Mouse (Mus musculus): ENCODE measurements at regions not wholly inside any gene's neighbourhood (a gene's known extent, or its start where the extent isn't known, plus 50 kb on each side); places are given as distances from the start of the nearest gene placed in this dataset.

DNA sequence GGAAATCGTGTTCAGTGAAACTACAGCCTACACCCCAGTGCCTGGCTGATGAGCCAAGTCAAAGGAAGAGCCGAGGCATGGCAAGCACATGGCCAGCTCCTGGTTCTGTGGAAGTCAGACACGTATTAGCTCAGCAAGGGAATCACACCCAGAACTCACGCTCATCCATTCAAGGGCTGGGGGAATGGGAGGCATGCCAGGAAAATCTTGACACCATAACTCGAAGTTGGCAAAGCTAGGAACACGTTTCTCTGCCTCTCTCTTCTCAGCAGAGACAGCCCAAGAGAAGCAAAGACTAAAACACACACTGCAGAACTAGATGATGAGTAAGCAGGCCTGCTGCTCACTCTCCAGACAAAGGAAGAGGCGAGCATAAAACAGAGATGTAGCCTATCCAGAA lies 53.5 kb upstream of the Ypel5 start:
- DNase-seq: no peak

DNA sequence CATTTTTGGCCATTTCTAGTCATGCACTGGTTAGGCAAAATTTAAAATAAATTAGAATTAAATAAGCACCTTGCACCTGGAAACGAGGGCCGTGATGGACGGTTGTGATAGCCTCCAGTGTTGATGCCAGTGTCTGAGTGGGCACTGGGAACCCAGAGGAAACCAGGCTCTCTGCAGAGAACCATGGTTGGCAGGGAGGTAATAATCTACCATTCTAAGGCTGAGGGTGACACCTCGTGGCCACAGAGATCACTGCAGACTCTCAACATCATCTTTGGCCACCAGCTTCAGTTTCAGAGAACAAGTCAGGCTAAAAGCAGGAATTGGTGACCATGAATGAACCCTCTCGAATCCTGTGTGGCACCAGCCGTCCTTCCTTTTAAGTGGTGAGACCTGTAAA lies 54.5 kb upstream of the Ypel5 start:
- DNase-seq: peak; percentile 82

DNA sequence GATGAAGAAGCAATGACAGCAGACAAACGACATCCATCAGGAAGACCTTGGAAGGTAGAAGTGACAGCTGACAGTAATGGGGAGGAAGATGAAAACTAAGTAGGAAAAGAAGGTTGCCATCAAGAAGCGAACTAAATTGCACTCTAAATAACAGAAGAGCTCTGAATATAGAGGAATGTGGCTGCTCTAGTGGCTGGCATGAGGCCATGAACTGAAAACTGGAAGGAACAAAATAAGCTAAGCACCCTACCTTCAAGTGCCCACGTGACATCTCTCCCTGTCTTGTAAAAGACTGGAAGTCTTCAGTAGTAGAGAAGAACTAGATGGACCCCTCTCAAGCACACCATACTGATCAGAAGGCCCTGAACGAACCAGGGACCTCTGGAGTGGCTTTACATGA lies 68.0 kb upstream of the Ypel5 start:
- peak; percentile 53 for DNase-seq

DNA sequence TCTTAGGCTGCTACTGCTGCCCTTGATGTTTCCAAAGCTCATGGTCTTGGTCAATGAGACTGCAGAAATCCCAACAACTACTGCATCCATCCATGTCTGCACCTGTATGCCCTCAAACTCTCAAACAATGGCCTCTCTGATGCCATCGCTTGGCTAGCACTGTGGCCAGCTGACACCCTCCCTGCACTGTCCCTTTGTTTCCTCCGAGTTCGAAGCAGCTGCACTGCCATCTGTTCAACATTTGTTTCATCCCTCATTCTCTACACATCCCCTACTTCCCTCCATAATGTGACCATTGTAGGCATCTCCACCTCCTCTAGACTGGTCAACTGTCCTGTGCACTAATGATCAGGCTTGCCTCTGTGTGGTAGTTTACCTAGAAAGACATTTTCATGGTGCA lies 75.3 kb upstream of the Ypel5 start:
- no peak for DNase-seq

DNA sequence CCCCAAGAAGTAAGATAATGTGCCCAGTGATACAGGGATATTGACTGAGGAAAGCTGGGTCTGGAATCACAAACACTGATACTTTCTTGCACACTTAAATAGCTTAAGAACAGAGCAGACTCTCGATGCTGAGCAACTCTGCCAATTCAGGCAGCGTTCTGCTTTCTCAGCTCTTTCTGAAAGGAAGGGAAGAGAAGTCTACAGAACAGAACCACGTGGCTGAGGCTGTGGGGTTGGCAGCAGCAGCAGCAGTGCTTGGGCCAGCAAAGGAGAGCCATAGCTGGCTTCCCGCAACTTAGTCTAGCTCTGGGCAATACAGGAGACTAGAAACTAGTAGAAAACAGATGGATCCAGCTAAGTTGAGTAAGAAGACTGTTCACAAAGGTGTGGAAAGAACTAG lies 89.8 kb upstream of the Ypel5 start:
- no peak for DNase-seq

DNA sequence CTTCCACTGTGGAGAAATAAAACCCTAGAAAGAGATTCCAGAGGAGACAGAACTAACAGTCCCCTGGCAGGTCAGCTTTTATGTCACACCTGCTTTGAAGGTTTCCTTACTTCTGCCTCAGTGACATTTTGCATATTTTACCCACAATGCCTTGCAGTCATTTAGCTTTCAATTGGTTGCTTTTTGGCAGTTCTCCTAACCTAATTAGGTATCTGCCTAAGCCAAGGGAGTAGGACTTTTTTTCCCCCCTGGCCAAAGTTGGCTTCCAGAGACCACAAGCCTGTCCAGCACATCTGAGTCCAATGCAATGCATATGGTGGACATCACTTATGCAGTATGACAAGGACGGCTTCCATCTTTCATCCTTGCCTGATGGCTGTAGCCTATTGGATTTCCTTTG lies 103.2 kb upstream of the Ypel5 start:
- DNase-seq: no peak

DNA sequence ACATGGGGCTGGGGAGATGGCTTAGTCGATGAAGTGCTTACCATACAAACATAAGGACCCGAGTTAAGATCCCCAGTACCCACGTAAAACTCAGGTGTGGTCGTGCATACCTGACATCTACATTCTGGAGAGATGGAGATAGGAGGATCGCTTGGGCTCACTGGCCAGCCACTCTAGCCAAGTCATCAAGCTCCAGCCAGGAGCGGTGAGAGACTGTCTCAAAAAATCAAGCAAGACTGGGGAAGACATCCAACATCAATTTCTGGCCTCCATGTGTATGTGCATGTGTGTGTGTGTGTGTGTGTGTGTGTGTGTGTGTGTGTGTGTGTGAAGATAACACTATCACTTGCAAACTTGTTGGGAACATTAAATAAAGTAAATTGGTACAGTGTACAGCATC lies 104.6 kb upstream of the Ypel5 start:
- no peak for DNase-seq

DNA sequence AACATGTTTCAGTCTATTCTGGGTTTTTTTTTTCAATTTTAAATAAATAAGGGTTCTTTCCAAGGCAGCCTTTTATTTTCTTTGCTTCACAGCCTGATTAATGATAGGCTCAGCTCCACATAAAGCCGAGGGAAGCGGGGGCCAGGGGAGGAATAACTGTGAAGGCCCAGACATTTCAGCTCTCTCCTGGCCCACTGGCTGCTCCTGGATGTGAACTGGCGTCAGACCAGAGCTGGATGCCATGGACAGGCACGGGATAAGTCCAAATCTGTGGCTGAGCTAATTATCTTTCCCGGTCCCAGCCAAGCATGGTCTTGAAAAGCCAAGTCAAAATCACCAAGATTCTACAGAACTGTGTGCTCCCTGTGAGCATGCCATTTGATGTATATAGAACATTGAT lies 105.1 kb upstream of the Ypel5 start:
- DNase-seq: no peak

DNA sequence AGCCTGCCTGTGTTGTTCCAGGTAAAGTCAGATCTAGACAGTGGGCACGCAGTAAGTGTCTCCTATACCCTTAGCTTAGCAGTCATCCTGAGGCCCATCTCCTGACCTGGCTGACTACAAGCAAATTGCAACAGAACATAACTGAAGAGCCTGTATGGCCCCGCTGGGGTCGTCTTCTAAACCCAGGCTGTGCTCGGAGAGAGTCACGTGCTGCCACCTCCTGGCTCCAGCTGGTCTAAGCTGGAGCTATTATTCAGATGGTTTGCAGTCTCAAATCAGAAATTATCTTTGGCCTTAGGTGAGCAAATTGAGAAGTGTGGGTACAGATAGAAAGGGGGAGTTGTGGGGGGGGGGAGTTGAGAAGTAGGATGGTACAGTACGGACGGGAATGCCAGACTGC lies 115.5 kb upstream of the Ypel5 start:
- peak; percentile 1 for DNase-seq

DNA sequence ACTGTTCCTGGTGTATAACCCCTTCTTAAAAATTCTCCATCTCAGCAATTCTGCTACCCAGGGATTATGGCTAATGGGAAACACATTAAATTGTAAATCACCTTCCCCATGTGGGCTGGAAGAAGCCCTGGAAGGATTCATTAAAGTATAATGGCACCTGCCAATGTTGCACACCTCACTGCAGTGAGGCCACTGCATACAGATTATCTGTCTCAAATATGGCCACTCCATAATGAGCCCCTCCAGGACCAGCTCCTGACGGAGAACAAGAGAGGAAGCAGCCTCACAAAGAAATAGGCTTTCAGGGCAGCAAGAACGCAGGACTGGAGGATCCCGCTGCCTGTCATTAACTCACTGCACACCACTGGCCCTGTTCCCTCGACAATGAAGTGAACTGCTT lies 115.2 kb upstream of the Alk start:
- DNase-seq: no peak

DNA sequence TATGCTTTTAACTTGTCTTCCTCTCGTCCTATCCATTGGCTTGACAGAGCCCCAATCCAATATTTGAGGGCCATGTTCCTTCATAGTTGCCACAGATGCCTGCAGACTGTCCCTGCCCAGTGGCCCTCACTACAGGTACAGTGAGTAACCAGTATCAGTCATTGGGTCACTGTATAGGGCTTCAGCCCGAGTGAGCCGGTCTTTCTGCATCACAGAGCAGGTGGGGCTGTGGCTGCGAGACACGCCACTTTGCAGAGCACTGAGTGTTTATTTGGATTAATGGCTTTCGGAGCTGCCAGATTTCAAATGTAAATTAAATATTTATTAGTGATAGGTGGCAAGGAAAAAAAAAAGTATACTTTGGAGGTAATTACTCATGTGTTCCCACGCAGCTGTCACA lies 87.2 kb upstream of the Alk start:
- DNase-seq: no peak

DNA sequence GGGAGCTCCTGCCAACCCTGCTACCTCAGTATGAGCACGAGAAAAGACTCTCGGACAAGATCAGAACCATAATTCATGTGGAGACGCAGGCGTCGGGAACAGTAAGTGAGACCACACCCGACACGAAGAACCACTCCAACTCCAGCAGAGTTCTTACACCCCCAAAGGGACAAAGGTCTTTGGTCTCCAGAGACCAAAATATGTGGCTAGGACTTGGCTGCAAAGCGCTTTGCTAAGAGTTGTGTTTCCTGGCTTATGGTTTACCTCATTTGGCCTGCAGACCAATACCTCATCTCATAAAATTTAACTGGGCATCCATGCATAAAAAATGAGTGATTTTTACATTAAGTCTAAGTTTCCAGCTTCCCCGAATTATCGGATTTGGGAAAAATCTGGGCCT lies 85.2 kb upstream of the Alk start:
- no peak for DNase-seq

DNA sequence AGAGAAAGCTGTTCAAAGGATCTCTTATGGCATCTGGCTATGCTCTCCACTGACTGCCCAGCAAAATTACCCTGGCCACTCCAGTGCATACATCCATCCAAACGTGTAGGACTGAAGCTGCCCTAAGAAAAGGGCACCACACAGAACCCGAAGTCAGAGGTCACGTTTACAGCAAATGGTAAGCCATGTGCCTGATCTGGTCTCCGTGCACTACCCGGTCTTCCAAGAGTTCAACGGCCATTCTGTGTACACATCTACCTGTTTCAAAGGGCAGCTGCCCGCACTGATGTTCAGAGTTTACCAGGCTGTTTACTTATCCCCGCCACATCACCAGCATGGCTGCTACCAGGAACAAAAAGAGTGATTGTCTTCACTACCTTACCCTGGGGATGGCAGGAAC lies 84.4 kb upstream of the Alk start:
- no peak for DNase-seq

DNA sequence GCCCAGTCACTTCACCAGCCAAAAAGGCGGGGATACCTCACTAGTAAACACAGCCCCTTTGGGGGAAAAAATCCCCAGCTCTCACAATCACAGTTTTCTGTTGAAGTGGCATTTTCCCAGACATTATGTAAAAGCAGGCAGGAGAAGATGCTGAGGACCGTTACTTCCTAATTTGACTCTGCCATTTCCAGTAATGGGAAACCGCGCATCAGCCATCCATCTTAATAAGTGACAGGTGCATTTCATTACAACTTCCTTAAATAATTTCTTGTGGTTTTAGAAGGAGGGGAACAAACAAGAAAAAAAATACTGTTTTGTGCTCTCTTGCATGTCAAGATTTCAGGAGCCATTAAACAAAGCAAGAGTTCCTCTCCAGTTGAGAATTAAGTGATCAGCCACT lies 70.2 kb upstream of the Alk start:
- DNase-seq: no peak

DNA sequence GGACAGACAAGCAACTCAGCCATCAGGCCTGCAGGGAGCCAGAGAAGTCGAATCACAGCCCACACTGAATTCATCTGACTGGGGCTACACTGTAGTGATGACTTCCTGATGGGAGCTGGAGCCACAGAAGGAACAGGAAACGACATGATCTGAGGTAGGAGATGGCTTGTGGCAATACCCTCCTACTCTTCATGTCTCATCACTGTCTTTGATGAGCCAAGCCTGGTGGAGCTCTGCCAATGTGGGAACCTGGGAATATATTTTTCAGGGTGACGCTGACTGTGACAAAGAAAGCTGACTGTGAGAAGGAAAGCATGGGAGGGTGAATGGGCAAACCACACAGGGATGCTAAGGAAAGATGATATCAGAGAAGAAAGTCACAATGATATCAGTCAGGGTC lies 67.6 kb upstream of the Alk start:
- DNase-seq: no peak

DNA sequence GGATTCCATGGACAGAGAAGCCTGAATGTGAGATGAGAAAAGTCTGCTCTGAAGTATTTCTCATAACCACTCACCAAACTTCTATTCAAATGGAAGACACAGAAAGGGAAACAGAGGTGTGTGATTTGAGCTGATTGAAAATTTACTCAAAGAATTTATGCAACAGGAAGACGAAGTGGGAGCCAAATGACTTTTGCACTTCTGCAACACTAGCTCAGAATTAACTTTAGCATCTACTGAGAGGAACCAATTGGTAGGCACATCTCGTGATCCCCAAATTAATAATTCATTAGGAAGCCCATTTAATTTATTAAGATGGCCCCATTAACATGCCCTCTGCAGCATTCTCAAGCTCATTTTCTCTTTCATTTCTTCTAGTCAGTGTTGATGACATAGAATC lies 62.5 kb upstream of the Alk start:
- no peak for DNase-seq

DNA sequence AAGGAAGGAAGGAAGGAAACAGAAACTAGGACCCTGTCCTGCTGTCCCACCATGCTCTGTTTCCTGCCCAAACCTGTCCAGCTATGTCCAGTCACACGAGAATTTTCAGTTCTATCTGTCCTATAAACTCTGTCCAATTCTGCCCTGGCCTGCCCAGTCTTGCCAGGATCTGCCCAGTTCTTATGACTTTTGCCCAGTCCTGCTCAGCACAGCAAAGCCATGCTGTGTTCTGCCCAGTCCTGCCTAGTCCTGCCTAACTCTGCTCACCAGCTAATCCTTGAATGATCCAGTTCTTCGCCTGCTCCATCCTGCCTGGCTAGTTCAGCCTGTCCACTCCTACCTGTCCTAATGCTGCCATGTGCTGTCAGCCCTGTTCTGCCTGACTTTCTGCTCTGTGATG lies 57.3 kb upstream of the Alk start:
- no peak for DNase-seq

DNA sequence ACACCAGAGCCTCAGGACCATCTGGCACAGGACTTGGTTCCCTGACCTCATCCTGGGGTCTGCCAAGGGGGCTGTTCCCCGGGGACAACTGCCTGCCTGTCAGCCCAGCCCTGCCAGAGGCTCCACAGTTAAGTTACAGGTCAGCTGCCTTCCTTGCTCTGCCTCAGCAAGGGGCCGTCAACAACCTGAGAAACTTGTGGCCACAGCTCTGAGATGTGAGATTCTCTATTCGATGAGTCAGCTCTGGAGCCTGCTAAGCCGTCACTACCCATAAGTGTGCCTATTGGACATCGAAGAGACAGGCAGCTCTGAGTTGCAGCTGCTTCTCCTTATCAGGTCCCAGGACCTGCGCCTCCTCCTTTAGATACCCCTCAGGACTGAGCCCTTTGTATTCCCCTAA lies 54.3 kb upstream of the Alk start:
- no peak for DNase-seq

DNA sequence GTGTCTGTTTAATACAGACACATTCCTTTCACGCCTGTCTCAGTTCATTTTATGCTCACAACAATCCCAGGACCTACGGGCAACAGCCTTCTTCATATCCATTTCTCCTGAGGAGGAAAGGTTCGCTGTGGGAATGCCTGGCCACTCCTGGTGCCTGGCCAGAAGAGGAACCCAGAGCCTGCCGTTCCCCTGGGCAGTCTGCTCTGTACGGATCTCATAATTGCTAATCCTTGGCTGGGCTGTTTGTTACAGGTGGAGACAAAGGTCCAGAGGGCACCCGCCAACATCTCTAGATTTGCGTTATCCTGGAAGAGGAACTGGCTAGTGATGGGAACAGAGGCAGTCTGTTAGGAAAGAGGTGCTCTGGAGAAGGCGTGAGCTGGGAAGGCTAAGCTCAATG lies 53.4 kb upstream of the Alk start:
- no peak for DNase-seq

All from lung, postnatal 36 days (tissue).